Mouse (Mus musculus) frontal cortex, postnatal 36 days (tissue): Measurements from ENCODE around the gene Abhd15.

Experiments
- DNase-seq, 2 experiments: peaks; one replicate each; pipeline ENCODE4 v3.0.0; 2022; ENCODE audit warnings: low spot score in 2 of 2

Abhd15 gene

GRCm38 (mm10) chr11:77493512-77494343 lies 21.2 kb upstream of the Abhd15 start, which contains the start of gene Git1:
Gene Git1, plus strand, starts transcription at chr11:77493562.
- DNase-seq: peak; percentile 66 to 70

- DNase-seq: no peak
These were observed 20.6 kb upstream of the Abhd15 start for GRCm38 (mm10) chr11:77494344-77494676.

- DNase-seq: no peak
These were observed 20.1 kb upstream of the Abhd15 start for GRCm38 (mm10) chr11:77494782-77495181.

- DNase-seq: no peak
These were observed 19.4 kb upstream of the Abhd15 start for GRCm38 (mm10) chr11:77495507-77495906.

- no peak for DNase-seq
These were observed 17.6 kb upstream of the Abhd15 start for GRCm38 (mm10) chr11:77497341-77497756.

- no peak for DNase-seq
These were observed 17.1 kb upstream of the Abhd15 start for GRCm38 (mm10) chr11:77497851-77498250.

GRCm38 (mm10) chr11:77498261-77499139 lies 16.4 kb upstream of the Abhd15 start:
- DNase-seq: no peak

- no peak for DNase-seq
These were observed 15.6 kb upstream of the Abhd15 start for GRCm38 (mm10) chr11:77499354-77499753.

- DNase-seq: peak in 1 of 2 experiments; percentile 74
These were observed 14.3 kb upstream of the Abhd15 start for GRCm38 (mm10) chr11:77500361-77501325.

GRCm38 (mm10) chr11:77501392-77501791 lies 13.5 kb upstream of the Abhd15 start:
- peak in 1 of 2 experiments; percentile 84 for DNase-seq

GRCm38 (mm10) chr11:77501971-77502370 lies 12.9 kb upstream of the Abhd15 start:
- DNase-seq: no peak

GRCm38 (mm10) chr11:77502481-77502880 lies 12.4 kb upstream of the Abhd15 start:
- DNase-seq: no peak

GRCm38 (mm10) chr11:77503511-77503910 lies 11.4 kb upstream of the Abhd15 start:
- DNase-seq: no peak

- no peak for DNase-seq
These were observed 10.5 kb upstream of the Abhd15 start for GRCm38 (mm10) chr11:77504377-77504776.

GRCm38 (mm10) chr11:77505291-77505980 lies 9.5 kb upstream of the Abhd15 start:
- DNase-seq: no peak

GRCm38 (mm10) chr11:77506273-77506672 lies 8.6 kb upstream of the Abhd15 start:
- no peak for DNase-seq

- DNase-seq: no peak
These were observed 8.0 kb upstream of the Abhd15 start for GRCm38 (mm10) chr11:77506941-77507340.

GRCm38 (mm10) chr11:77507426-77507825 lies 7.5 kb upstream of the Abhd15 start:
- DNase-seq: no peak

- peak in 1 of 2 experiments; percentile 86 for DNase-seq
These were observed 6.6 kb upstream of the Abhd15 start for GRCm38 (mm10) chr11:77508068-77509021.

- DNase-seq: no peak
These were observed 3.6 kb upstream of the Abhd15 start for GRCm38 (mm10) chr11:77511336-77511735.
